Mouse (Mus musculus) C2C12 (cell line): ENCODE measurements around the gene Sbpl.

Experiments used
- CEBPB ChIP-seq: IDR thresholded peaks from one replicate; pipeline ENCODE4 v1.6.1; 2011; ENCODE audit warnings: low read depth, mild to moderate bottlenecking, control low read depth, moderate library complexity
- CTCF ChIP-seq: IDR thresholded peaks from one replicate; pipeline ENCODE4 v1.5.1; 2011; ENCODE audit not compliant: control insufficient read depth, insufficient read depth, insufficient read length
- FOSL1 ChIP-seq: IDR thresholded peaks from one replicate; pipeline ENCODE4 v1.8.0; 2011; ENCODE audit warnings: mild to moderate bottlenecking, low read length; ENCODE audit not compliant: poor library complexity, insufficient read depth, severe bottlenecking
- MAX ChIP-seq: IDR thresholded peaks from one replicate; pipeline ENCODE4 v1.6.1; 2011; ENCODE audit warnings: mild to moderate bottlenecking, control low read depth
- MYOD1 ChIP-seq: IDR thresholded peaks from one replicate; pipeline ENCODE4 v1.6.1; 2011; ENCODE audit warnings: low read depth; ENCODE audit not compliant: control insufficient read depth, insufficient read length
- MYOG ChIP-seq: IDR thresholded peaks from one replicate; pipeline ENCODE4 v1.6.1; 2011; ENCODE audit not compliant: control insufficient read depth, insufficient read length; ENCODE audit errors: extremely low read depth
- USF1 ChIP-seq: IDR thresholded peaks from one replicate; pipeline ENCODE4 v1.6.1; 2011; ENCODE audit warnings: low read depth, mild to moderate bottlenecking, control low read depth, moderate library complexity

- TF ChIP-seq CTCF, result no peak
- TF ChIP-seq MAX, result no peak
- no peak for TF ChIP-seq USF1
- TF ChIP-seq MYOD1, result no peak
- no peak for TF ChIP-seq FOSL1
- no peak for TF ChIP-seq MYOG
- TF ChIP-seq CEBPB, result no peak
Observed at GRCm38 (mm10) chr17:23989802-23990201, 34.7 kb upstream of the Sbpl start.
